Mouse (Mus musculus): Measurements from ENCODE around the gene Cenpp. TPM values are rescaled to one million over a fixed set of nuclear protein-coding genes. Genes with fewer than 3 reads are reported as not detected.

Gene Cenpp
- 36.4 and 37.1 TPM in 2 replicates for polyA plus RNA-seq (2016; fragmentation: Nextera tagmentation; extraction: Ambion mirVana)

DNA sequence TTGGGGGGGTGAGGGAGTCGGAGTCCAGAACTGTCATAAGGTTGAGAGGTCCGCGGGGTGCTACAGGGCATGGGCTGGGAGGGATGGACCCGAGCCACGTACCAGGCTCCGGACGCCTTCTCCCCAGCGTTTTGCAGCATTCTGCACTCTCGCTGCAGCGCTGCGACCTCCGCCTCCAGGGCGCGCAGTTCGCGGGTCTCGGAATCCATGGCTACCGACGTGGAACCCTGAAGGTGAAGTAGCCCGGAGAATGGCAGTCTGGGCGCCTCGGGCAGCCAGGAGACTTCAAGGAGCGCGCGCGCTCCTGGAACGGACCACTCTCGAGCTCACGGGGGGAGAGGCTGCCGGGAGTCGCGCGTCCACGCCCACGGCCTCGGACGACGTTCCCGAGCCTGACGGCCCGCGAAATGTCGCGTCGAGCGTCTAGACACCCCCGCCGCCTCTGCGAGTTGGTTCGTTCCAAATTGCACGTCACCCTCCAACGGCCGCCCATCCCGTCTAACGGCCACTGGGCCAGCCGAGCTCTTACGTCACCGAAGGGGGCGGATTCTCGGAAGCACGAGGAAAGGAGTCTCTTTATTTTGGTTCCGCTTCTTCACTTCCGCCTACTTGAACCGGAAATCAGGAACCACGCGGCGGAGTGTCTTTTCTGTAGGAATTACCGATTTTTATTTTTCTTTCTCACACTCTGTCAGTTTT, at the start of gene Cenpp, which contains the start of gene Nol8:
Cenpp (minus strand) TSS at position 305 of the 699 bp plus-strand sequence.
Nol8 (plus strand) TSS at position 598 of the 699 bp plus-strand sequence.
- Histone ChIP-seq H3K27ac (peak within 1 kb of the TSS; percentile 87), H3K36me3 (replicated peaks) (peaks cover 31% of the 10 kb centered on the region), H3K27me3 (ENCODE audit: poor library complexity, severe bottlenecking) (no peaks in the 10 kb centered on the region), H3K4me1 (peaks cover 22% of the 10 kb centered on the region), H3K4me3 (peak within 1 kb of the TSS; percentile 86), H3K9me3 (no peaks in the 10 kb centered on the region)
- DNase-seq (ENCODE audit: extremely low spot score, low spot score): peak; percentile 99
- under 1% methylated on average over 68 of the region's 68 CpGs for WGBS

DNA sequence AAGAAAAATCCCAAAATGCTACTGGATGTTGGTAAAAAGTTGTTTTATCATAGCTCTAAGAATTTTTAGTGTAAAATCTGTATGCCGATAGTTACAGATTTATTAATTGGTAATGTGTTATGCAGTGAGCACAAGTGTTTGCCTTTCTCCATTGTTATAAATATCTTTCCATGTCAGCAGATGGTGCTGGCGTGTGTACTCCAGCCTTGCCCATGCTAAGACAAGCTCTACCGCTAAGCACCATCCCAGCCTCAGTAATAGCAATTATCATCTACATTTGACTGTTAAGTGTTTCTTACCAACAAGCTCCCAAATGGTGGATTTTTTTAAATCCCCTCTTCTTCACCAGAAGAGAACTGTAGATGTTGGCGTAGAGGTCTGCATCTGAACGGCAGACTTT, 38.5 kb upstream of the Cenpp start:
- Histone ChIP-seq H3K4me1 (no peaks in the 10 kb centered on the region), H3K36me3 (replicated peaks) (peaks cover 64% of the 10 kb centered on the region), H3K27me3 (ENCODE audit: poor library complexity, severe bottlenecking) (no peaks in the 10 kb centered on the region), H3K27ac (no peak overlapping the region), H3K4me3 (no peak overlapping the region), H3K9me3 (no peaks in the 10 kb centered on the region)
- WGBS: 94% methylated on average over 5 of the region's 5 CpGs
- no peak for DNase-seq (ENCODE audit: extremely low spot score, low spot score)

DNA sequence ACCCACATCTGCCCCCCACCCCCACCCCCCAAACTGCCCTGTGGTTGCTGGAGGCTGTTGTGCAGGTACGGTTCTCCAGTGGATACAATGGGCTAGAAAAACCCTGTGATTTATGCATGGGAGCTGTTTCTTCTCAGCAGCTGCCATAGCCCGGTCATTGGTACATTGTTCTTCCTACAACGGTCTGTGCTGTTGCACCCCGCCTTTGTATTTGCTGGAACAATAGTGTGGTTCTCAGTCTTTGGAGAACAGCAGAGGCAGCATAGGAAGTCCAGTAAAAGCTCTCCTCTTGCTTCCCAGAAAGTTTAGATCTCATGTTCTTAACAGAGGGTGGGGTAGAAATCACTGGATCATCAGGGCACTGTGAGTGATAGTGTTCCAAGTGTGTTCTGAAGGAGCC, 31.7 kb upstream of the Cenpp start:
- Histone ChIP-seq H3K27ac (no peak overlapping the region), H3K4me3 (peak overlapping the region; percentile 73; the same call in 1 of the 2 replicates), H3K27me3 (ENCODE audit: poor library complexity, severe bottlenecking) (no peaks in the 10 kb centered on the region), H3K9me3 (no peaks in the 10 kb centered on the region), H3K4me1 (peaks cover 25% of the 10 kb centered on the region), H3K36me3 (replicated peaks) (peaks cover 39% of the 10 kb centered on the region)
- whole genome bisulfite sequencing: 83% methylated on average over 4 of the region's 4 CpGs
- DNase-seq (ENCODE audit: extremely low spot score, low spot score): no peak

DNA sequence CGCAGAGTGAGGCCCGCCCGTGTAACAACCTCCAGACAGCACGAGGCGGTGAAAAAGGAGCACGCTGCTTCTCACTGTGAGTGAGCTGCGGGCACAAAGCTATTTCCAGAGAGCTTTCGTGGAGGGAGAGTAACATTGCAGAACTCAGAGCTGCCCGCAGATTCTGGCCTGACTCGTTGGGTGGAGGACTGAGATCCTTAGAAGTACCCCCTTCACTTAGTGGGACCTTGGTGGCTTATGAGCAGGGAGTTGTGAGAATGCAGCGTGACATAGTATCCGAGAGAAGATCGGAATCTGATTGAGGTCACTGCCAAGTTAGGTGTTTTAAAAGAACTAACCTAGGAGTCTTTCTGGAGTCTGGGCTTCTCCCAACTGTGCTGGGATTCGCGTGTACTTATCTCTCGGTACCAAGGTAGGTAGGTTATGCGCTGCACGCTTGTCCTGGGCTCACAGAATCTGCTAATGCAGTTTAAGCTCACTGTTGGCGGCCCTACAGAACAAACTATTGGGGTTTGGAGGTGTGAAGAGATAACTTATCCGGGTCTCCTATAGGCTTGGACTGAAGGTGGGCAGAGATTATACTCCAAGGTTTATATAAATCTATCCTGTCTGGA, 29.8 kb upstream of the Cenpp start:
- H3K4me3 ChIP-seq: peak overlapping the region; percentile 73
- H3K9me3 ChIP-seq: no peaks in the 10 kb centered on the region
- H3K27ac ChIP-seq: peak overlapping the region; percentile 86
- H3K27me3 ChIP-seq (ENCODE audit: poor library complexity, severe bottlenecking): no peaks in the 10 kb centered on the region
- WGBS: under 1% methylated on average over 20 of the region's 20 CpGs
- no peak for DNase-seq (ENCODE audit: extremely low spot score, low spot score)
- peaks cover 25% of the 10 kb centered on the region for H3K4me1 ChIP-seq
- peaks cover 38% of the 10 kb centered on the region for H3K36me3 ChIP-seq (replicated peaks)

DNA sequence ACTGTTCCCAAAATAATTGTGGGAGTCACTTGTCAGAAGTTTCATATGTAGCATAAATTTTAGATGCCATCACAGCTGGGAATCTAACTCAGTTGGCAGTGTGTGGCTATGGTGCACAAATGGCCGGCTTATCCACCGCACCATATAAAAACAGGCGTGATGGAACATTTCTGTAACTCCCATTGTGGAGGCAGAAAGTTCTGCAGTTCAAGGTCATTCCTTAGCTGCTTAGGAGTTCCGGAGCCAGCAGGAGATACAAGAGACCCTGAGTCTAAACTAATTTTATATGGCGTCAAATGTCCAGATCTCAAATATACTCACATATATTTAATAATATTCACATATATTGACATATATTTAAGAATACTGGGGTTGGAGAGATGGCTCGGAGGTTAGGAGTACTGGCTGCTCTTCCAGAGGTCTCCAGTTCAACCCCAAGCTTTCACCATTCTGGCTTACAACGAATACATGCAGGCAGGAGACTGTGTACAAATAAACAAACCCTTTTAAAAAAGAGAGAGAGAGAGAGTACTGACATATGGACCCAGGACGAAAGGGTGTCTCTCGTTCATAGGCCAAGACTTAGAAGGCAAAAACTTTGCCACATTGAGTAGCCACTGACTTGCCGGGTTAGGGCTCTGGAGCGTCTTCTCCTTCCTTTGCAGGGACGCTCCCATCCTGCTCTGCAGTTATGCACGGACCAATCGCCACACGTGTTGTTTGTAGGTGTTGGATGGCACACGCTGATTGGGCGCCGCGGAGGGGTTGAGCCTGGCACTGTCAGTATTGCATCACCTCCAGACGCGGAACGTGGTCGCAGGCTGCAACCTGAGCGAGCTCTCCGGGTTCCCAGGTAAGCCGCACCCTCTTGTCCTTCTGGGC, 29.0 kb upstream of the Cenpp start, which contains the start of gene Iars:
Iars (plus strand) TSS at position 750 of the 882 bp plus-strand sequence.
- WGBS: 6% methylated on average over 26 of the region's 26 CpGs

DNA sequence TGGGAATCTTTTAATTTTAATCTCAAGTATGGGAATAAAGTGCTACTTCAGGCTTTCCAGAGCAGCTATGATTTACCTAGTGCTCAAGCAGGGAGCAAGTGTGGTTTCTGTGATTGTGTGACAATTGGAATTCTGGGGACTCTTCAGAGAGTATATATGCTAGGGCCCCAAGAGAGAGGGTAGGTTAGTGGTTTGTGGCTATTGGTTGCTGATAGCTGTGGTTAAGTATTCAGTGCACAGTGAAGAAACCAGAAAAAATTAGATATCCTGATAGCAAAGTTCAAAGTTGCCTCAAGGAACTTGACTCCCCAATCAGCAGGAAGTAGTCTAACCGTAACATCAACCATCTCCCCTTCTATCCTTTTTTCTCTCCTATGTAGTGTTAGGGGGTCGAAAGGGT, 25.2 kb upstream of the Cenpp start:
- Histone ChIP-seq H3K27me3 (ENCODE audit: poor library complexity, severe bottlenecking) (no peaks in the 10 kb centered on the region), H3K27ac (no peak overlapping the region), H3K4me1 (peaks cover 10% of the 10 kb centered on the region), H3K4me3 (no peak overlapping the region), H3K36me3 (replicated peaks) (peaks cover 67% of the 10 kb centered on the region), H3K9me3 (no peaks in the 10 kb centered on the region)
- WGBS: 83% methylated on average over 2 of the region's 2 CpGs
- DNase-seq (ENCODE audit: extremely low spot score, low spot score): no peak

More for the DNA sequence above, 29.0 kb upstream of the Cenpp start, which contains the start of gene Iars:
- Histone ChIP-seq H3K27ac (peak within 1 kb of the TSS; percentile 86), H3K9me3 (no peaks in the 10 kb centered on the region), H3K4me1 (peaks cover 25% of the 10 kb centered on the region), H3K4me3 (peak within 1 kb of the TSS; percentile 73), H3K27me3 (ENCODE audit: poor library complexity, severe bottlenecking) (no peaks in the 10 kb centered on the region), H3K36me3 (replicated peaks) (peaks cover 44% of the 10 kb centered on the region)
- peak; percentile 99 for DNase-seq (ENCODE audit: extremely low spot score, low spot score)

DNA sequence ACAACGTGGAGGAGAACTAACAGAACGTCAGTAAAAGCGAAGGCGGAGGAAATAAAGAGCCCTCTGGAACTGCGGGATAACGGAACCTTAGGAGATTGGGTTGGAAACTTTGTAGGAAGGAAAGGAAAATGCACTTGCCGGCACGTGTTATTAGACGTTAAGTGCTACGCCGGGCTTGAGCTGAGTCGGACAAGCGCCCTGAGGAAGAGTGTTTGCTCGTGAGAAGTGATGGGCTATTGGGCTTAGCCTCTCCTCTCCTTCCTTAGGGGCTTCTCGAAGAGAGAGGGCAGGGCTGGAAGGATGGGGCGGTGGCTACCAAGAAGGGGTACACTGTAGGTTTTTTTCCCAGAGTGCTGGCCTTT, 576 bp upstream of the Cenpp start:
- peaks cover 33% of the 10 kb centered on the region for H3K36me3 ChIP-seq (replicated peaks)
- H3K4me1 ChIP-seq: peaks cover 22% of the 10 kb centered on the region
- no peak for DNase-seq (ENCODE audit: extremely low spot score, low spot score)
- no peaks in the 10 kb centered on the region for H3K27me3 ChIP-seq (ENCODE audit: poor library complexity, severe bottlenecking)
- peak overlapping the region; percentile 86 for H3K4me3 ChIP-seq
- H3K9me3 ChIP-seq: no peaks in the 10 kb centered on the region
- WGBS: under 1% methylated on average over 16 of the region's 16 CpGs
- peak overlapping the region; percentile 87 for H3K27ac ChIP-seq

DNA sequence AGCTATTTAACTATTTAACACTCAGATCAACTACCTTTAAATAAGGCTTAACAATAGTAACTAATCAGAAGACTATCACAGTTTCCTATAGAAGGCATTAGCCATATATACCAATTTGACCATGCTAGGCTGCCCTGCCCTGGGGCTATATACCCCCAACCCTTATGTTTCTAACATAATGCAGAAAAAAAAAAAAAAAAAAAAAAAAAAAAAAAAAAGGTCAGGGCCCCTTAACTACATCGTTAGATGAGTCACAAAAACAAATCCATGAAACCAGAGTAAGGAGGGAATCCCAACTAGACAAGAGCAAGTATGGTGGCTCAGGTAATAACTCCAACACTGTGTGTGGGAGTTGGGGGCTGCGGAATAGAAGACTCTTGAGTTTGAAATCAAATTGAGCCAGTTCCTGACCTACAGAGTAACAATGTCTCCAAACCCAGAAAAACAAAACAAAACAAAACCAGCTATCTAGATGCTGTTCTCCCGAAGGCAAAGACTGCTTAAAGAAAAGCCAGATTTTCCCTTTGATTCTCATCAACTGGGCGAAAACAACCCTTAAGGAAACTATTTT, 719 bp downstream of the Cenpp start:
- no peak for DNase-seq (ENCODE audit: extremely low spot score, low spot score)
- 4% methylated on average over 4 of the region's 4 CpGs for WGBS
- H3K36me3 ChIP-seq (replicated peaks): peaks cover 23% of the 10 kb centered on the region
- H3K4me1 ChIP-seq: peaks cover 22% of the 10 kb centered on the region
- peak overlapping the region; percentile 86 for H3K4me3 ChIP-seq
- H3K27ac ChIP-seq: peak overlapping the region; percentile 87
- no peaks in the 10 kb centered on the region for H3K27me3 ChIP-seq (ENCODE audit: poor library complexity, severe bottlenecking)
- no peaks in the 10 kb centered on the region for H3K9me3 ChIP-seq

DNA sequence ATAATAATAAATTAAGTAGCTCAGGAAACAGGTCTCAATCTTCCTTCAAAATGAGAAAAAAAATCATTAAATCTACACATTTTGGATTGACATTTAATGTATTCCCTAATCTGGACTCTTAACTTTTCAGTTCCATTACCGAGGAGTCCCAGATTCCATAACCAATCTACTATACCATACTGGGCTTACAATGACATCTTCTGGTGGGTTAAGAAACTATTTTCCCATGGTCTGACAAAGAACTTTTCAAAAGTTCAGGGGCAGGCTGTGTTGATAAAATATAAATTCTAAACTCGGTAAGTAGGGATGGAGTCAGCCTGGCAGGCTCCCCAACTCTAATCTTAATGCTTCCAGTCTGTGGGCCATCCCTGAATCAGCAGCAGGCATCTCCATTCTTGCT, 1.4 kb downstream of the Cenpp start:
- H3K4me1 ChIP-seq: peaks cover 22% of the 10 kb centered on the region
- H3K9me3 ChIP-seq: no peaks in the 10 kb centered on the region
- H3K27me3 ChIP-seq (ENCODE audit: poor library complexity, severe bottlenecking): no peaks in the 10 kb centered on the region
- peaks cover 20% of the 10 kb centered on the region for H3K36me3 ChIP-seq (replicated peaks)
- 52% methylated on average over 2 of the region's 2 CpGs for WGBS
- no peak for DNase-seq (ENCODE audit: extremely low spot score, low spot score)
- H3K27ac ChIP-seq: no peak overlapping the region
- peak overlapping the region; percentile 86 for H3K4me3 ChIP-seq

DNA sequence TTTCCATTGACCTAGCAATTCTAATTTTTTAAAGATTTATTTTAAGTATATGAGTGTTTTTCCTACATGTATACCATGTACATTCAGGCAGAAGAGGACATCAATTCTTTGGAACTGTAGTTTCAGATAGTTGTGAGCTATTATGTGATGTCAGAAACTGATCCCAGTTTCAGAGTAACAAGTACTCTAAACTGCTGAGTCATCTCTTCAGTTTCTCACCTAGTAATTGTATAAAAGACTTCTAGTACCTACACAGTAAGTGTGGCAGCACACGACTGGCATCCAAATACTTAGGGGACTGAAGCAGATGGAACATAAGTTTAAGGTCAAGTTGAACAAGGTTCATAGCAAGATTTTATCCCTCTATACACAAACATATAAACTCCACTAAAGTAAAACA, 6.6 kb downstream of the Cenpp start:
- 89% methylated on average over 1 of the region's 1 CpGs for WGBS
- DNase-seq (ENCODE audit: extremely low spot score, low spot score): no peak

DNA sequence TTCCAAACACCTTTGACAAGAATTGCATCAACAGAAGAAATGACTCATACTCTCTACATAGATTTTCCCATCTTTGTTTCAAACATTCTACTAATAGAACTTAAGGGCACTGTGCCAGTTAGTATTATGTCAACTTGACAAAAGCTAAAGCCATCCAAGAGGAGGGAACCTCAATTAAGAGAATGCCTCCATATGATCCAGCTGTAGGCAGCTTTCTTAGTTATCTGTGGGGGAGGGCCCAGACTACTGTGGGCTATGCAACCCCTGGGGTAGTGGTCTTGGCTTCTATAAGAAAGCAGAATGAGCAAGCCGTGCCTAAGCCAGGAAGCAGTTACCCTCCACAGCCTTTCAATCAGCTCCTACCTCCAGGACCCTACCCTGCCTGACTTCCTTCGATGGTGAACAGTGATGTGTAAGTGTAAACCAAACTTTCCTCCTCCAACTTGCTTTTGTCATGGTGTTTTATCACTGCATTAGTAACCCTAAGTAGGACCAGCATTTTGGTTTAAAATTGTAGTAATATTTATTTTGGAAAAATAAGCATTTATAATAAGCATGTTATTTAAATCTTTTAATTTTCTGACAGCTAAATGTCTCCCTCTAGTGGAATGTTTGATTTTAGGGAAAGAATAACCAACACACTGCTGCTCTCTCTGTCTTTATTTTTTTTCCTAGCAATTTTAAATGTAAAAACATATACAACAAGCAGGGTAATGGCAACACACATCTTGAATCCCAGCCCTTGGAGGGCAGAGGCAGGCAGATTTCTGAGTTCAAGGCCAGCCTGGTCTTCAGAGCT, 7.7 kb downstream of the Cenpp start:
- no peak for DNase-seq (ENCODE audit: extremely low spot score, low spot score)
- 81% methylated on average over 2 of the region's 2 CpGs for WGBS
- no peaks in the 10 kb centered on the region for H3K27me3 ChIP-seq (ENCODE audit: poor library complexity, severe bottlenecking)

More for the DNA sequence above, 6.6 kb downstream of the Cenpp start:
- Histone ChIP-seq H3K4me3 (no peak overlapping the region), H3K9me3 (no peaks in the 10 kb centered on the region), H3K4me1 (peaks cover 3% of the 10 kb centered on the region; the same call in 1 of the 2 replicates), H3K36me3 (replicated peaks) (peaks cover 15% of the 10 kb centered on the region), H3K27me3 (ENCODE audit: poor library complexity, severe bottlenecking) (no peaks in the 10 kb centered on the region), H3K27ac (no peak overlapping the region)

More for the DNA sequence above, 7.7 kb downstream of the Cenpp start:
- no peaks in the 10 kb centered on the region for H3K4me1 ChIP-seq
- no peaks in the 10 kb centered on the region for H3K9me3 ChIP-seq
- peaks cover 17% of the 10 kb centered on the region for H3K36me3 ChIP-seq (replicated peaks)
- no peak overlapping the region for H3K4me3 ChIP-seq
- H3K27ac ChIP-seq: no peak overlapping the region
